Mouse (Mus musculus) embryonic facial prominence, embryonic 10.5 days (tissue): Measurements from ENCODE around the gene Olfr213. TPM values are rescaled to one million over a fixed set of nuclear protein-coding genes. Genes with fewer than 3 reads are reported as not detected.

Experiments used
- polyA plus RNA-seq: library from polyadenylated mRNA; unstranded; fragments of >200 nt; fragmentation: Nextera tagmentation; extraction: Ambion mirVana; gene quantifications from 2 replicates; pipeline ENCODE4 v1.2.1, GENCODE M21; 2016

The Olfr213 gene
- polyA plus RNA-seq, 1 experiment from 2014 or later, result not detected

Other genes with a start within 250 kb of the Olfr213 start
- gene March8, start 200.4 kb upstream of the Olfr213 start, polyA plus RNA-seq, result 24.7 and 26.5 TPM in 2 replicates
- 0.68 and 0.93 TPM in 2 replicates for gene Alox5, start 77.3 kb upstream of the Olfr213 start, polyA plus RNA-seq
- gene Olfr211, start 49.4 kb upstream of the Olfr213 start, polyA plus RNA-seq, result not detected in 2 replicates
- not detected in 2 replicates for gene Olfr212, start 31.9 kb upstream of the Olfr213 start, polyA plus RNA-seq
- gene Gm5580, start 12.7 kb downstream of the Olfr213 start, polyA plus RNA-seq, result 0.64 and 0.85 TPM in 2 replicates
- gene Olfr214, start 15.8 kb downstream of the Olfr213 start, polyA plus RNA-seq, result not detected in 2 replicates
- gene Olfr215, start 45.7 kb downstream of the Olfr213 start, polyA plus RNA-seq, result not detected in 2 replicates
- 267 TPM in 2 replicates for gene Zfp422, start 90.5 kb downstream of the Olfr213 start, polyA plus RNA-seq
- gene Depp1, start 112.2 kb downstream of the Olfr213 start, polyA plus RNA-seq, result 16.5 and 20.6 TPM in 2 replicates
- 12.8 and 19.0 TPM in 2 replicates for gene Rassf4, start 135.5 kb downstream of the Olfr213 start, polyA plus RNA-seq
- 0.04 and 0.06 TPM in 2 replicates for gene Tmem72, start 178.5 kb downstream of the Olfr213 start, polyA plus RNA-seq